Mouse (Mus musculus) embryonic facial prominence, embryonic 15.5 days (tissue): ENCODE measurements around the gene Rarb. TPM values are rescaled to one million over a fixed set of nuclear protein-coding genes. Genes with fewer than 3 reads are reported as not detected.

Experiments
- ATAC-seq: fragments of 200-750 bp; cut with Nextera tagmentation; 2 replicates; pipeline ENCODE4 v1.8.0; 2017; ENCODE audit warnings: low read depth, moderate TSS enrichment; ENCODE audit not compliant: insufficient number of reproducible peaks, low FRiP score, low TSS enrichment
- H3K27ac ChIP-seq: fragments of 300-500 bp; sonication (generic); replicated peaks from 2 replicates; pipeline ENCODE4 v1.5.1; 2015; ENCODE audit warnings: mild to moderate bottlenecking, inconsistent platforms
- H3K27me3 ChIP-seq: fragments of 300-500 bp; sonication (generic); 2 replicates; pipeline ENCODE4 v1.6.1; 2015; ENCODE audit warnings: inconsistent platforms
- H3K36me3 ChIP-seq: fragments of 300-500 bp; sonication (generic); 2 replicates; pipeline ENCODE4 v1.6.1; 2015; ENCODE audit warnings: mild to moderate bottlenecking, inconsistent platforms
- H3K4me1 ChIP-seq: fragments of 300-500 bp; sonication (generic); 2 replicates; pipeline ENCODE4 v1.6.1; 2015; ENCODE audit warnings: inconsistent platforms
- H3K4me2 ChIP-seq: fragments of 300-500 bp; sonication (generic); replicated peaks from 2 replicates; pipeline ENCODE4 v1.6.1; 2015; ENCODE audit warnings: mild to moderate bottlenecking, inconsistent platforms
- H3K4me3 ChIP-seq: fragments of 300-500 bp; sonication (generic); replicated peaks from 2 replicates; pipeline ENCODE4 v1.5.1; 2015; ENCODE audit warnings: mild to moderate bottlenecking, inconsistent platforms
- H3K9ac ChIP-seq: fragments of 300-500 bp; sonication (generic); 2 replicates; pipeline ENCODE4 v1.6.1; 2015; ENCODE audit warnings: inconsistent platforms
- H3K9me3 ChIP-seq: fragments of 300-500 bp; sonication (generic); replicated peaks from 2 replicates; pipeline ENCODE4 v1.6.1; 2016; ENCODE audit warnings: inconsistent platforms
- WGBS: fragments of 180-500 bp; shearing (Covaris S2); methylation state at CpG from one replicate; pipeline ENCODE4 v1.1.7; 2015; 5-methylcytosine and 5-hydroxymethylcytosine counted together
- polyA plus RNA-seq: library from polyadenylated mRNA; unstranded; fragments of >200 nt; fragmentation: Nextera tagmentation; extraction: Ambion mirVana; gene quantifications from 2 replicates; pipeline ENCODE4 v1.2.1, GENCODE M21; 2015

Gene Rarb
- polyA plus RNA-seq, 1 experiment from 2014 or later: 12.6 TPM

DNA sequence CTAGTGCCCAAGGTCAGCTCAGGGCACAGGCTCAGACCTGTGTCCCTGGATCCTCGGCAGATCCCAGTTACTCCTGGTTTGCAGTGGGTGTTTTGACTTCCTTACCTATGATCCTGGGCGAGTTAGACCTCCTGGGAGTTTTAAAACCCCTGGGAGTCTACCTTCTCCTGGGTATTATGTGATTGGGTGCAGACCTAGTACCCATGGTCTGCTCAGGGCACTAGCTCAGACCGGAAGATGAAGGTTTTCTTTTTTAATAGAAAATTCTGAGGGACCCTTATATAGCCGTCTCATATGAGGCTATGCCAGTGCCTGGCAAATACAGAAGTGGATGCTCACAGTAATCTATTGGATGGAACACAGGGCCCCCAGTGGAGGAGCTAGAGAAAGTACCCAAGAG lies 413.8 kb downstream of the Rarb start:
- H3K27me3 ChIP-seq: no peaks in the 10 kb centered on the region
- H3K4me3 ChIP-seq: no peak overlapping the region
- H3K9me3 ChIP-seq: no peaks in the 10 kb centered on the region
- no peak for ATAC-seq
- H3K4me1 ChIP-seq: no peaks in the 10 kb centered on the region
- H3K9ac ChIP-seq: no peak overlapping the region
- H3K36me3 ChIP-seq: peaks cover 32% of the 10 kb centered on the region
- no peak overlapping the region for H3K4me2 ChIP-seq
- H3K27ac ChIP-seq: no peak overlapping the region
- WGBS: 86% methylated on average over 4 of the region's 4 CpGs

DNA sequence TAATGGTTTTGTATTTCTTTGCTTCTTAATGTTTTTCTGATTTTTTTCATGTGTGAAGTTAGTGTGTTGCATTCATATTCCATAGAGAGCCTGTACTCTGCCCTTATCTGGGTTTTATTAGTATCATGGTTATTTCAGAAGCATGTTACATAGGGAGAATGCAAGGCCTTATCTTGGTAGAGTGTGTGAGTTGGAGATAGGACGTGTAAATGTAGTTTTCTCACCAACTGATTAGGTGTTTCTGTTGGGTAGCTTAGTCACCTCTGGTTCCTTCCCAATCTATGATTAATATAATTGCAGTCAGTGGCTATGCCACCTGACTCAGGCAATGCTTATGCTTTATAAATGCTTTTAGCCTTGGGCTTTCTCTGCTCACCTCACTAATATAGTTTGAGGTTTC lies 434.2 kb downstream of the Rarb start:
- Histone ChIP-seq H3K4me2 (no peak overlapping the region), H3K27me3 (no peaks in the 10 kb centered on the region), H3K4me1 (peaks cover 4% of the 10 kb centered on the region; the same call in 1 of the 2 replicates), H3K27ac (no peak overlapping the region), H3K36me3 (no peaks in the 10 kb centered on the region), H3K4me3 (no peak overlapping the region), H3K9ac (no peak overlapping the region), H3K9me3 (no peaks in the 10 kb centered on the region)
- no peak for ATAC-seq
- 75% methylated on average over 1 of the region's 1 CpGs for WGBS
